Mouse (Mus musculus): ENCODE measurements around the gene Syne1. TPM values are rescaled to one million over a fixed set of nuclear protein-coding genes. Genes with fewer than 3 reads are reported as not detected.

The Syne1 gene
- polyA plus RNA-seq, 1 experiment from 2014 or later = 7.8 TPM

- H3K4me3 ChIP-seq (replicated peaks) = no peak overlapping the region
- H3K4me2 ChIP-seq = no peak overlapping the region
- 49% methylated on average over 6 of the region's 6 CpGs for WGBS
- H3K9me3 ChIP-seq = no peaks in the 10 kb centered on the region
- no peak overlapping the region for H3K9ac ChIP-seq
- peaks cover 3% of the 10 kb centered on the region; the same call in 1 of the 2 replicates for H3K36me3 ChIP-seq
- H3K27ac ChIP-seq = no peak overlapping the region
- H3K27me3 ChIP-seq (replicated peaks) = no peaks in the 10 kb centered on the region
- H3K4me1 ChIP-seq = no peaks in the 10 kb centered on the region
- ATAC-seq (ENCODE audit: insufficient read depth, low FRiP score, low read depth) = no peak
Observed at GRCm38 (mm10) chr10:5163770-5164169, 387.5 kb downstream of the Syne1 start.

GRCm38 (mm10) chr10:5163286-5163685, 388.0 kb downstream of the Syne1 start:
- Histone ChIP-seq H3K4me1 (no peaks in the 10 kb centered on the region), H3K9me3 (no peaks in the 10 kb centered on the region), H3K4me3 (replicated peaks) (no peak overlapping the region), H3K9ac (no peak overlapping the region), H3K27me3 (replicated peaks) (no peaks in the 10 kb centered on the region), H3K27ac (no peak overlapping the region), H3K4me2 (no peak overlapping the region), H3K36me3 (peaks cover 3% of the 10 kb centered on the region; the same call in 1 of the 2 replicates)
- no peak for ATAC-seq (ENCODE audit: insufficient read depth, low FRiP score, low read depth)
- 74% methylated on average over 3 of the region's 3 CpGs for WGBS

- no peaks in the 10 kb centered on the region for H3K9me3 ChIP-seq
- no peak overlapping the region for H3K9ac ChIP-seq
- H3K36me3 ChIP-seq = peaks cover 3% of the 10 kb centered on the region; the same call in 1 of the 2 replicates
- H3K4me2 ChIP-seq = no peak overlapping the region
- no peaks in the 10 kb centered on the region for H3K27me3 ChIP-seq (replicated peaks)
- H3K27ac ChIP-seq = no peak overlapping the region
- ATAC-seq (ENCODE audit: insufficient read depth, low FRiP score, low read depth) = no peak
- no peaks in the 10 kb centered on the region for H3K4me1 ChIP-seq
- no peak overlapping the region for H3K4me3 ChIP-seq (replicated peaks)
- 49% methylated on average over 12 of the region's 12 CpGs for WGBS
Observed at GRCm38 (mm10) chr10:5161394-5161872, 389.8 kb downstream of the Syne1 start.

GRCm38 (mm10) chr10:5159679-5160078, 391.6 kb downstream of the Syne1 start:
- ATAC-seq (ENCODE audit: insufficient read depth, low FRiP score, low read depth) = no peak
- no peaks in the 10 kb centered on the region for H3K9me3 ChIP-seq

GRCm38 (mm10) chr10:5153047-5153446, 398.2 kb downstream of the Syne1 start:
- H3K9ac ChIP-seq = no peak overlapping the region
- no peaks in the 10 kb centered on the region for H3K27me3 ChIP-seq (replicated peaks)
- H3K4me2 ChIP-seq = no peak overlapping the region
- H3K27ac ChIP-seq = no peak overlapping the region
- peaks cover 3% of the 10 kb centered on the region for H3K36me3 ChIP-seq
- ATAC-seq (ENCODE audit: insufficient read depth, low FRiP score, low read depth) = no peak
- WGBS = 93% methylated on average over 6 of the region's 6 CpGs
- no peaks in the 10 kb centered on the region for H3K9me3 ChIP-seq
- no peak overlapping the region for H3K4me3 ChIP-seq (replicated peaks)
- H3K4me1 ChIP-seq = no peaks in the 10 kb centered on the region

More at GRCm38 (mm10) chr10:5159679-5160078, 391.6 kb downstream of the Syne1 start:
- Histone ChIP-seq H3K9ac (no peak overlapping the region), H3K4me3 (replicated peaks) (no peak overlapping the region), H3K4me1 (no peaks in the 10 kb centered on the region), H3K27me3 (replicated peaks) (no peaks in the 10 kb centered on the region), H3K4me2 (no peak overlapping the region), H3K27ac (no peak overlapping the region), H3K36me3 (no peaks in the 10 kb centered on the region; the same call in 1 of the 2 replicates)
- WGBS = 56% methylated on average over 8 of the region's 8 CpGs

- Histone ChIP-seq H3K4me2 (no peak overlapping the region), H3K27ac (no peak overlapping the region), H3K9me3 (no peaks in the 10 kb centered on the region), H3K9ac (no peak overlapping the region), H3K36me3 (peaks cover 7% of the 10 kb centered on the region; the same call in 1 of the 2 replicates), H3K27me3 (replicated peaks) (no peaks in the 10 kb centered on the region), H3K4me3 (replicated peaks) (no peak overlapping the region), H3K4me1 (no peaks in the 10 kb centered on the region)
- WGBS = 82% methylated on average over 5 of the region's 5 CpGs
- no peak for ATAC-seq (ENCODE audit: insufficient read depth, low FRiP score, low read depth)
Observed at GRCm38 (mm10) chr10:5141471-5141870, 409.8 kb downstream of the Syne1 start.

- no peaks in the 10 kb centered on the region for H3K9me3 ChIP-seq
- 78% methylated on average over 4 of the region's 4 CpGs for WGBS
- no peak overlapping the region for H3K4me2 ChIP-seq
- no peaks in the 10 kb centered on the region for H3K4me1 ChIP-seq
- H3K27ac ChIP-seq = no peak overlapping the region
- no peak overlapping the region for H3K4me3 ChIP-seq (replicated peaks)
- no peaks in the 10 kb centered on the region for H3K27me3 ChIP-seq (replicated peaks)
- H3K9ac ChIP-seq = no peak overlapping the region
- ATAC-seq (ENCODE audit: insufficient read depth, low FRiP score, low read depth) = no peak
- peaks cover 2% of the 10 kb centered on the region; the same call in 1 of the 2 replicates for H3K36me3 ChIP-seq
Observed at GRCm38 (mm10) chr10:5139932-5140264, 411.4 kb downstream of the Syne1 start.

GRCm38 (mm10) chr10:5139246-5139931, 411.9 kb downstream of the Syne1 start:
- WGBS = 40% methylated on average over 3 of the region's 3 CpGs
- Histone ChIP-seq H3K36me3 (peaks cover 2% of the 10 kb centered on the region; the same call in 1 of the 2 replicates), H3K4me1 (no peaks in the 10 kb centered on the region), H3K27me3 (replicated peaks) (no peaks in the 10 kb centered on the region), H3K9me3 (no peaks in the 10 kb centered on the region), H3K4me3 (replicated peaks) (no peak overlapping the region), H3K27ac (no peak overlapping the region; the same call in 1 of the 2 replicates), H3K4me2 (no peak overlapping the region), H3K9ac (no peak overlapping the region)
- ATAC-seq (ENCODE audit: insufficient read depth, low FRiP score, low read depth) = no peak; the same call in 1 of the 2 replicates

- Histone ChIP-seq H3K36me3 (0 out of 2 replicates have a peak, but pooled peaks cover 8% of the 10 kb centered on the region), H3K9ac (no peak overlapping the region), H3K4me2 (no peak overlapping the region), H3K4me1 (no peaks in the 10 kb centered on the region), H3K27ac (no peak overlapping the region), H3K9me3 (no peaks in the 10 kb centered on the region), H3K4me3 (replicated peaks) (no peak overlapping the region), H3K27me3 (replicated peaks) (no peaks in the 10 kb centered on the region)
- WGBS = 77% methylated on average over 3 of the region's 3 CpGs
- no peak for ATAC-seq (ENCODE audit: insufficient read depth, low FRiP score, low read depth)
Observed at GRCm38 (mm10) chr10:5132050-5132449, 419.2 kb downstream of the Syne1 start.

GRCm38 (mm10) chr10:5130495-5130894, 420.8 kb downstream of the Syne1 start:
- Histone ChIP-seq H3K9me3 (no peaks in the 10 kb centered on the region), H3K9ac (no peak overlapping the region), H3K4me2 (no peak overlapping the region), H3K27ac (no peak overlapping the region), H3K36me3 (0 out of 2 replicates have a peak, but pooled peaks cover 12% of the 10 kb centered on the region), H3K4me3 (replicated peaks) (no peak overlapping the region), H3K4me1 (no peaks in the 10 kb centered on the region), H3K27me3 (replicated peaks) (no peaks in the 10 kb centered on the region)
- ATAC-seq (ENCODE audit: insufficient read depth, low FRiP score, low read depth) = no peak
- 71% methylated on average over 1 of the region's 1 CpGs for WGBS

- Histone ChIP-seq H3K4me3 (replicated peaks) (no peak overlapping the region), H3K4me1 (no peaks in the 10 kb centered on the region), H3K27ac (no peak overlapping the region), H3K9ac (no peak overlapping the region), H3K4me2 (no peak overlapping the region), H3K27me3 (replicated peaks) (no peaks in the 10 kb centered on the region), H3K9me3 (no peaks in the 10 kb centered on the region), H3K36me3 (peaks cover 11% of the 10 kb centered on the region)
- ATAC-seq (ENCODE audit: insufficient read depth, low FRiP score, low read depth) = no peak
- WGBS = 97% methylated on average over 7 of the region's 7 CpGs
Observed at GRCm38 (mm10) chr10:5124757-5125156, 426.5 kb downstream of the Syne1 start.

- Histone ChIP-seq H3K4me3 (replicated peaks) (no peak overlapping the region), H3K4me2 (no peak overlapping the region), H3K27me3 (replicated peaks) (no peaks in the 10 kb centered on the region), H3K27ac (no peak overlapping the region), H3K4me1 (no peaks in the 10 kb centered on the region), H3K9me3 (no peaks in the 10 kb centered on the region), H3K36me3 (0 out of 2 replicates have a peak, but pooled peaks cover 8% of the 10 kb centered on the region), H3K9ac (no peak overlapping the region)
- no peak for ATAC-seq (ENCODE audit: insufficient read depth, low FRiP score, low read depth)
- WGBS = 65% methylated on average over 6 of the region's 6 CpGs
Observed at GRCm38 (mm10) chr10:5116720-5117119, 434.6 kb downstream of the Syne1 start.
